ENCODE assay signal across 8 mouse cellular contexts in the genomic region with DNA sequence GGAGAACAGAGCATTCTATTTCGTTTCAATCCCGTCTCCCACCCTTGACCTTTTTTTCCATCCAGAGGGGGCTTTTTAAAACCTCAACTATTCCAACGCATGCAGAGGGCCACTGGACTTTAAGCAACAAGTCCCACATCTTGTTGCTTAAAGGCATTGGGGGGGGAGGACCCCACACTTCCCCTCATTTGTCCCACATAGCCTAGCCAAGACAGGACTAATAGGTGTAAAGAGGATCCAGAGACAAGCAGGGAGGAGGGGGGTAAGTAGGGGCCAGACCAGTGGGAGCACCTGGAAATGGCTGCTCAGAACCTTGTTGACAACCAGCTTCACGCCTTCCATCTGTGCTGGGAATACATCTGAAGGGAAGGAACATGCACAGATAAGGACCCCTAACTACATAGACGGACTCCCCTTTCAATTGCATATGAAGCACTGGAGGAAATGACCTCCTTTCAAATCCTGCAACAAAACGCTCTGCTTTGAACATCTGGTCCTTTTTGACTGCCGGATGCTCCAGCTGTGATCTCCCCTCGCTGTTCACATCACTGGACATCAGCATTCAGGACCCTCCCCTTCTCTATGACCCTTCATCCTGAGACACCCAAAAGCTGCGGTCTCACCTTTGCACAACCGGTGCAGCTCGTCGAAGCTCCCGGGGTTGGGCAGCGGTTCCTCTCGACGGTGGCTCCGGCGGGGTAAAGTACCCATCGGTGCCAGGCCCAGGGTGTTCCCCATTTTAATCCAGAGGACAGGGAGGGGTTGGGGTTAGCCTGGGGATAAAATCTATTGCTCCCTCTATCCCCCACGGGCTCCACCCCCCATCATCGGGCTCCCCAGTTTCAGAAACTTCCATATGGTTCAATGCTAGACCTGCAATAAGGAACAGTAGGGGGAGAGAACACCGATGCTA. TPM values are rescaled to one million over a fixed set of nuclear protein-coding genes. Genes with fewer than 3 reads are reported as not detected.
A peak's percentile ranks its signal among the peaks of the same experiment; 100 is the strongest.
DNase-seq lines count a peak whose midpoint lies in the region; ATAC-seq and TF ChIP-seq lines count a peak whose summit lies in the region.

No protein-coding gene starts in this region.

- H3K9ac ChIP-seq in heart, adult 2 months (ENCODE audit: low read depth, low read length) = peak overlapping the region; percentile 53
- H3K9ac ChIP-seq in limb, embryonic 12.5 days (replicated peaks) = peak overlapping the region; percentile 58
- peak overlapping the region; percentile 66 for H3K9ac ChIP-seq in neural tube, embryonic 15.5 days (replicated peaks)

- H3K27me3 ChIP-seq in heart, adult 2 months (ENCODE audit: control insufficient read depth, insufficient read depth, low read length) = no peaks in the 10 kb centered on the region
- H3K27me3 ChIP-seq in limb, embryonic 12.5 days = no peaks in the 10 kb centered on the region
- no peaks in the 10 kb centered on the region for H3K27me3 ChIP-seq in neural tube, embryonic 15.5 days (replicated peaks)

- H3K9me3 ChIP-seq in limb, embryonic 12.5 days = no peaks in the 10 kb centered on the region
- no peaks in the 10 kb centered on the region for H3K9me3 ChIP-seq in neural tube, embryonic 15.5 days (replicated peaks)

- H3K4me1 ChIP-seq in heart, adult 2 months (ENCODE audit: control insufficient read depth, insufficient read depth, low read length) = peaks cover 7% of the 10 kb centered on the region; the same call in 1 of the 2 replicates
- no peaks in the 10 kb centered on the region for H3K4me1 ChIP-seq in brown adipose tissue, adult 24 weeks (ENCODE audit: control insufficient read depth, insufficient read depth, insufficient read length, low read length)
- H3K4me1 ChIP-seq in limb, embryonic 12.5 days (replicated peaks) = peaks cover 10% of the 10 kb centered on the region
- H3K4me1 ChIP-seq in neural tube, embryonic 15.5 days = peaks cover 18% of the 10 kb centered on the region

- 4% methylated on average over 22 of the region's 22 CpGs for WGBS in heart, adult 2 months
- 6% methylated on average over 22 of the region's 22 CpGs for WGBS in limb, embryonic 12.5 days
- WGBS in neural tube, embryonic 15.5 days = 4% methylated on average over 22 of the region's 22 CpGs

- no peaks in the 10 kb centered on the region for H3K79me2 ChIP-seq in heart, adult 2 months (replicated peaks; ENCODE audit: control insufficient read depth, insufficient read depth, low read length)

- TF ChIP-seq CTCF in heart, adult 2 months (IDR thresholded peaks at IDR 0.05) = no peak

- H3K36me3 ChIP-seq in heart, adult 2 months (ENCODE audit: control insufficient read depth, insufficient read depth, low read length) = no peaks in the 10 kb centered on the region
- peaks cover 25% of the 10 kb centered on the region for H3K36me3 ChIP-seq in limb, embryonic 12.5 days
- H3K36me3 ChIP-seq in neural tube, embryonic 15.5 days = peaks cover 19% of the 10 kb centered on the region

- H3K27ac ChIP-seq in heart, adult 2 months = peak overlapping the region; percentile 81
- peak overlapping the region; percentile 80 for H3K27ac ChIP-seq in brown adipose tissue, adult 24 weeks (replicated peaks; ENCODE audit: low read depth, low read length)
- H3K27ac ChIP-seq in limb, embryonic 12.5 days = no peak overlapping the region
- peak overlapping the region; percentile 81 for H3K27ac ChIP-seq in neural tube, embryonic 15.5 days (replicated peaks)

- peak in 1 of 2 experiments; percentile 36 for DNase-seq in heart, adult 2 months
- no peak for DNase-seq in heart, adult 11 months
- peak; percentile 19 for DNase-seq in 3T3-L1 (ENCODE audit: low read depth, low spot score)
- DNase-seq in urinary bladder, adult 18-20 months (ENCODE audit: low spot score in 2 of 2) = no peak

- H3K4me3 ChIP-seq in heart, adult 2 months = peak overlapping the region; percentile 61
- H3K4me3 ChIP-seq in brown adipose tissue, adult 24 weeks (ENCODE audit: insufficient read depth, low read depth, low read length) = peak overlapping the region; percentile 76
- H3K4me3 ChIP-seq in limb, embryonic 12.5 days (replicated peaks) = peak overlapping the region; percentile 59
- peak overlapping the region; percentile 74 for H3K4me3 ChIP-seq in neural tube, embryonic 15.5 days (replicated peaks)

- TF ChIP-seq POLR2A in heart, adult 2 months (IDR thresholded peaks at IDR 0.05; ENCODE audit: insufficient read depth, low read depth, low read length) = no peak

- peak; percentile 15; the same call in 1 of the 2 replicates for ATAC-seq in granulocyte monocyte progenitor cell, adult 5-6 weeks (replicated peaks; ENCODE audit: poor library complexity, severe bottlenecking)
- ATAC-seq in limb, embryonic 12.5 days (ENCODE audit: insufficient number of reproducible peaks, insufficient read depth, low FRiP score, low TSS enrichment, low read depth) = peak; percentile 4; the same call in 1 of the 2 replicates
- peak; percentile 14 for ATAC-seq in neural tube, embryonic 15.5 days (ENCODE audit: low FRiP score)

- intact Hi-C loops in heart, adult 2 months (cut with DNase I) = loop anchor here (2.0 to 5.0 kb wide), 5 partner anchors 17 to 111 kb away; partner anchors contain the start of gene Dedd

- H3K4me2 ChIP-seq in limb, embryonic 12.5 days = peak overlapping the region; percentile 87
- peak overlapping the region; percentile 90 for H3K4me2 ChIP-seq in neural tube, embryonic 15.5 days

- no peak for TF ChIP-seq EP300 in heart, adult 2 months (IDR thresholded peaks at IDR 0.05; ENCODE audit: insufficient read depth, low read depth, low read length)

RNA-seq across cellular contexts. Expression of gene Tomm40l, which starts 0.8 kb away (rescaled TPM):
- total RNA-seq in heart, adult 2 months (2021) = 10 to 100 TPM; 79.8 to 81.6 TPM
- polyA plus RNA-seq in heart, adult 2 months (2012; rRNA removed) = 63.9 and 83.2 TPM in 2 replicates
- 59.3 and 65.5 TPM in 2 replicates for polyA plus RNA-seq in brown adipose tissue, adult 24 weeks (2012; ENCODE audit: insufficient read depth, insufficient read length, missing spikeins)
- 30.1 and 30.3 TPM in 2 replicates for total RNA-seq in granulocyte monocyte progenitor cell, adult 5-6 weeks (2014; fragmentation: Nextera tagmentation)
- total RNA-seq in granulocyte monocyte progenitor cell, adult 5-6 weeks (2017) = 20.7 and 21.2 TPM in 2 replicates
- polyA plus RNA-seq in limb, embryonic 12.5 days (2016; fragmentation: Nextera tagmentation; extraction: Ambion mirVana) = 29.7 and 31.9 TPM in 2 replicates
- 51.0 and 60.0 TPM in 2 replicates for polyA plus RNA-seq in neural tube, embryonic 15.5 days (2015; fragmentation: Nextera tagmentation; extraction: Ambion mirVana)

RNA-seq across cellular contexts. Expression of gene Apoa2, which starts 3.3 kb away (rescaled TPM):
- total RNA-seq in heart, adult 2 months (2021) = 1 to 10 TPM; 2.1 to 2.2 TPM
- 3.9 and 15.3 TPM in 2 replicates for polyA plus RNA-seq in heart, adult 2 months (2012; rRNA removed)
- 3.5 and 19.0 TPM in 2 replicates for polyA plus RNA-seq in brown adipose tissue, adult 24 weeks (2012; ENCODE audit: insufficient read depth, insufficient read length, missing spikeins)
- 4.5 and 6.9 TPM in 2 replicates for total RNA-seq in granulocyte monocyte progenitor cell, adult 5-6 weeks (2014; fragmentation: Nextera tagmentation)
- total RNA-seq in granulocyte monocyte progenitor cell, adult 5-6 weeks (2017) = 3.7 and 8.0 TPM in 2 replicates
- polyA plus RNA-seq in limb, embryonic 12.5 days (2016; fragmentation: Nextera tagmentation; extraction: Ambion mirVana) = 2.1 and 3.1 TPM in 2 replicates
- polyA plus RNA-seq in neural tube, embryonic 15.5 days (2015; fragmentation: Nextera tagmentation; extraction: Ambion mirVana) = 11.1 and 12.9 TPM in 2 replicates

RNA-seq across cellular contexts. Expression of gene Nr1i3, which starts 7.8 kb away (rescaled TPM):
- not detected for total RNA-seq in heart, adult 2 months (2021)
- 0.12 TPM in 1 of 2 replicates, not detected in the other for polyA plus RNA-seq in heart, adult 2 months (2012; rRNA removed)
- polyA plus RNA-seq in brown adipose tissue, adult 24 weeks (2012; ENCODE audit: insufficient read depth, insufficient read length, missing spikeins) = not detected in 2 replicates
- not detected in 2 replicates for total RNA-seq in granulocyte monocyte progenitor cell, adult 5-6 weeks (2014; fragmentation: Nextera tagmentation)
- total RNA-seq in granulocyte monocyte progenitor cell, adult 5-6 weeks (2017) = 0.10 and 0.17 TPM in 2 replicates
- 0.17 and 0.43 TPM in 2 replicates for polyA plus RNA-seq in limb, embryonic 12.5 days (2016; fragmentation: Nextera tagmentation; extraction: Ambion mirVana)
- polyA plus RNA-seq in neural tube, embryonic 15.5 days (2015; fragmentation: Nextera tagmentation; extraction: Ambion mirVana) = 0.38 and 0.52 TPM in 2 replicates

RNA-seq across cellular contexts. Expression of gene Fcer1g, which starts 12.6 kb away (rescaled TPM):
- 10 to 100 TPM; 12.4 to 15.3 TPM for total RNA-seq in heart, adult 2 months (2021)
- 32.7 and 50.8 TPM in 2 replicates for polyA plus RNA-seq in heart, adult 2 months (2012; rRNA removed)
- polyA plus RNA-seq in brown adipose tissue, adult 24 weeks (2012; ENCODE audit: insufficient read depth, insufficient read length, missing spikeins) = 29.3 and 35.1 TPM in 2 replicates
- 327 and 359 TPM in 2 replicates for total RNA-seq in granulocyte monocyte progenitor cell, adult 5-6 weeks (2014; fragmentation: Nextera tagmentation)
- 143 and 171 TPM in 2 replicates for total RNA-seq in granulocyte monocyte progenitor cell, adult 5-6 weeks (2017)
- polyA plus RNA-seq in limb, embryonic 12.5 days (2016; fragmentation: Nextera tagmentation; extraction: Ambion mirVana) = 15.9 and 21.0 TPM in 2 replicates
- 32.0 and 46.6 TPM in 2 replicates for polyA plus RNA-seq in neural tube, embryonic 15.5 days (2015; fragmentation: Nextera tagmentation; extraction: Ambion mirVana)

RNA-seq across cellular contexts. Expression of gene Pcp4l1, which starts 25.5 kb away (rescaled TPM):
- 100 to 1,000 TPM; 255 to 283 TPM for total RNA-seq in heart, adult 2 months (2021)
- polyA plus RNA-seq in heart, adult 2 months (2012; rRNA removed) = 165 and 190 TPM in 2 replicates
- polyA plus RNA-seq in brown adipose tissue, adult 24 weeks (2012; ENCODE audit: insufficient read depth, insufficient read length, missing spikeins) = 3.3 and 4.2 TPM in 2 replicates
- 11.7 and 11.8 TPM in 2 replicates for total RNA-seq in granulocyte monocyte progenitor cell, adult 5-6 weeks (2014; fragmentation: Nextera tagmentation)
- 13.7 TPM in 2 replicates for total RNA-seq in granulocyte monocyte progenitor cell, adult 5-6 weeks (2017)
- 2.0 and 2.8 TPM in 2 replicates for polyA plus RNA-seq in limb, embryonic 12.5 days (2016; fragmentation: Nextera tagmentation; extraction: Ambion mirVana)
- 34.0 and 39.1 TPM in 2 replicates for polyA plus RNA-seq in neural tube, embryonic 15.5 days (2015; fragmentation: Nextera tagmentation; extraction: Ambion mirVana)
